Mouse (Mus musculus) midbrain, embryonic 16.5 days (tissue): ENCODE data around the gene Zdhhc17. TPM values are rescaled to one million over a fixed set of nuclear protein-coding genes. Genes with fewer than 3 reads are reported as not detected.

Experiments used
- ATAC-seq: fragments of 200-750 bp; cut with Nextera tagmentation; 2 replicates; pipeline ENCODE4 v1.8.0; 2017; ENCODE audit warnings: moderate TSS enrichment
- H3K27ac ChIP-seq: fragments of 300-500 bp; sonication (generic); 2 replicates; pipeline ENCODE4 v1.5.1; 2014; ENCODE audit warnings: mild to moderate bottlenecking, low read length, mixed read lengths
- H3K27me3 ChIP-seq: fragments of 300-500 bp; sonication (generic); 2 replicates; pipeline ENCODE4 v1.6.1; 2014; ENCODE audit warnings: low read depth, low read length, mixed read lengths; ENCODE audit not compliant: control insufficient read depth, insufficient read depth
- H3K36me3 ChIP-seq: fragments of 300-500 bp; sonication (generic); 2 replicates; pipeline ENCODE4 v1.6.1; 2014; ENCODE audit warnings: mild to moderate bottlenecking, low read length, moderate library complexity, mixed read lengths; ENCODE audit not compliant: control insufficient read depth, insufficient read depth
- H3K4me1 ChIP-seq: fragments of 300-500 bp; sonication (generic); 2 replicates; pipeline ENCODE4 v1.6.1; 2014; ENCODE audit warnings: mild to moderate bottlenecking, low read length, mixed read lengths; ENCODE audit not compliant: control insufficient read depth, insufficient read depth
- H3K4me2 ChIP-seq: fragments of 300-500 bp; sonication (generic); 2 replicates; pipeline ENCODE4 v1.6.1; 2014; ENCODE audit warnings: mild to moderate bottlenecking, low read length, mixed read lengths
- H3K4me3 ChIP-seq: fragments of 300-500 bp; sonication (generic); 2 replicates; pipeline ENCODE4 v1.5.1; 2014; ENCODE audit warnings: low read depth, mild to moderate bottlenecking, low read length, moderate library complexity, mixed read lengths
- H3K9ac ChIP-seq: fragments of 300-500 bp; sonication (generic); 2 replicates; pipeline ENCODE4 v1.6.1; 2014; ENCODE audit warnings: low read depth, low read length, mixed read lengths
- H3K9me3 ChIP-seq: fragments of 300-500 bp; sonication (generic); replicated peaks from 2 replicates; pipeline ENCODE4 v1.6.1; 2014; ENCODE audit warnings: mild to moderate bottlenecking, low read length, mixed read lengths; ENCODE audit not compliant: control insufficient read depth, poor library complexity, severe bottlenecking
- WGBS: fragments of 180-500 bp; shearing (Covaris S2); extraction: QIAGEN DNeasy Blood & Tissue Kit; methylation state at CpG from one replicate; pipeline ENCODE4 v1.1.7; 2014; 5-methylcytosine and 5-hydroxymethylcytosine counted together
- polyA plus RNA-seq: library from polyadenylated mRNA; unstranded; fragments of >200 nt; fragmentation: Nextera tagmentation; extraction: Ambion mirVana; gene quantifications from 2 replicates; pipeline ENCODE4 v1.2.1, GENCODE M21; 2015

Zdhhc17 gene
- polyA plus RNA-seq, 1 experiment from 2014 or later, result 63.9 TPM

GRCm38 (mm10) chr10:110917521-110917920, 92.4 kb downstream of the Zdhhc17 start:
- no peak for ATAC-seq
- H3K4me1 ChIP-seq, result peaks cover 15% of the 10 kb centered on the region
- H3K4me3 ChIP-seq, result no peak overlapping the region
- 97% methylated on average over 6 of the region's 6 CpGs for WGBS
- no peaks in the 10 kb centered on the region for H3K9me3 ChIP-seq
- no peak overlapping the region for H3K27ac ChIP-seq
- H3K4me2 ChIP-seq, result no peak overlapping the region
- H3K36me3 ChIP-seq, result no peaks in the 10 kb centered on the region
- H3K27me3 ChIP-seq, result no peaks in the 10 kb centered on the region
- H3K9ac ChIP-seq, result no peak overlapping the region

- Histone ChIP-seq H3K4me1 (peaks cover 13% of the 10 kb centered on the region), H3K36me3 (no peaks in the 10 kb centered on the region), H3K4me2 (no peak overlapping the region), H3K4me3 (no peak overlapping the region), H3K27me3 (no peaks in the 10 kb centered on the region), H3K27ac (no peak overlapping the region), H3K9me3 (no peaks in the 10 kb centered on the region), H3K9ac (no peak overlapping the region)
- WGBS, result 84% methylated on average over 11 of the region's 11 CpGs
- no peak for ATAC-seq
Measured at GRCm38 (mm10) chr10:110916666-110917344, 93.1 kb downstream of the Zdhhc17 start.

DNA sequence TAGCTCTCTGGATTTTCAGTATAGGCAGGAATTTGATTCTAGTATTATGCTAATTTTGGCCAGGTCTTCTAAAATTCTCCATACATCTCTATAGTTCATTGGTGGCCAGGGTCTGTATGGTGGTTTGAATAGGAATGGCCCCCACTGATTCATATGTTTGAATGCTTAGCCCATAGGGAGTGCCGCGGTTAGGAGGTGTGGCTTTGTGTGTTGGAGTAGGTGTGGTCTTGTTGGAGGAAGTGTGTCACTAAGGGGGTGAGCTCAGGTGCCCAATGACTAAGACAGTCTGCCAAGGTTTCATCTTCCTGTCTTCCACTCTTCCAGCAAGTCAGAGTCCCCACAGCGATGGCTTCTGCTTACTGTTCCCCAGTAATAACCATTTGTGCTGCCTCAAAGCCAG, 106.1 kb downstream of the Zdhhc17 start:
- H3K36me3 ChIP-seq, result no peaks in the 10 kb centered on the region
- H3K27me3 ChIP-seq, result no peaks in the 10 kb centered on the region
- no peak overlapping the region for H3K9ac ChIP-seq
- WGBS, result 93% methylated on average over 3 of the region's 3 CpGs
- no peaks in the 10 kb centered on the region for H3K9me3 ChIP-seq
- no peaks in the 10 kb centered on the region for H3K4me1 ChIP-seq
- no peak for ATAC-seq
- no peak overlapping the region for H3K4me2 ChIP-seq
- H3K27ac ChIP-seq, result no peak overlapping the region
- H3K4me3 ChIP-seq, result no peak overlapping the region

GRCm38 (mm10) chr10:110899744-110900501, 110.0 kb downstream of the Zdhhc17 start:
- Histone ChIP-seq H3K4me3 (no peak overlapping the region), H3K4me1 (no peaks in the 10 kb centered on the region), H3K36me3 (no peaks in the 10 kb centered on the region), H3K27ac (no peak overlapping the region), H3K9me3 (no peaks in the 10 kb centered on the region), H3K9ac (no peak overlapping the region), H3K27me3 (no peaks in the 10 kb centered on the region), H3K4me2 (no peak overlapping the region)
- ATAC-seq, result no peak
- 52% methylated on average over 13 of the region's 13 CpGs for WGBS

Other genes starting within 250 kb of the Zdhhc17 start
- 105 and 111 TPM in 2 replicates for gene Csrp2, start 90.4 kb downstream of the Zdhhc17 start, polyA plus RNA-seq
- 15.2 and 19.5 TPM in 2 replicates for gene Osbpl8, start 154.6 kb upstream of the Zdhhc17 start, polyA plus RNA-seq